Mouse (Mus musculus): ENCODE results near the gene Nat8f4. TPM values are rescaled to one million over a fixed set of nuclear protein-coding genes. Genes with fewer than 3 reads are reported as not detected.
"Not testable (repeated sequence)": the region's sequence is repeated elsewhere in the genome, so short reads cannot be mapped to it uniquely, and the experiment has no call there.

Gene Nat8f4
- total RNA-seq, 2 experiments from 2014 or later: 1.7 to 3.1 TPM

- not testable (repeated sequence) for ATAC-seq (replicated peaks; ENCODE audit: low FRiP score, low TSS enrichment, poor library complexity, severe bottlenecking)
Observed at GRCm38 (mm10) chr6:85906911-85907351, 2.2 kb upstream of the Nat8f4 start.

GRCm38 (mm10) chr6:85902303-85902702 is 2.4 kb downstream of the Nat8f4 start:
- ATAC-seq (replicated peaks; ENCODE audit: low FRiP score, low TSS enrichment, poor library complexity, severe bottlenecking): no peak

- not testable (repeated sequence) for ATAC-seq (replicated peaks; ENCODE audit: low FRiP score, low TSS enrichment, poor library complexity, severe bottlenecking)
Observed at GRCm38 (mm10) chr6:85898596-85899475, 5.8 kb downstream of the Nat8f4 start.

- peak; percentile 85 for ATAC-seq (replicated peaks; ENCODE audit: low FRiP score, low TSS enrichment, poor library complexity, severe bottlenecking)
Observed at GRCm38 (mm10) chr6:85895061-85895648, 9.5 kb downstream of the Nat8f4 start.

GRCm38 (mm10) chr6:85888961-85889360 is 15.7 kb downstream of the Nat8f4 start:
- no peak for ATAC-seq (replicated peaks; ENCODE audit: low FRiP score, low TSS enrichment, poor library complexity, severe bottlenecking)

- ATAC-seq (replicated peaks; ENCODE audit: low FRiP score, low TSS enrichment, poor library complexity, severe bottlenecking): no peak
Observed at GRCm38 (mm10) chr6:85884311-85884710, 20.4 kb downstream of the Nat8f4 start.

GRCm38 (mm10) chr6:85883246-85883645 is 21.4 kb downstream of the Nat8f4 start:
- ATAC-seq (replicated peaks; ENCODE audit: low FRiP score, low TSS enrichment, poor library complexity, severe bottlenecking): not testable (repeated sequence)

- not testable (repeated sequence) for ATAC-seq (replicated peaks; ENCODE audit: low FRiP score, low TSS enrichment, poor library complexity, severe bottlenecking)
Observed at GRCm38 (mm10) chr6:85869006-85869405, 35.7 kb downstream of the Nat8f4 start, which contains the start of gene Nat8f2. TSS of gene Nat8f2 (minus strand) at chr6:85869158.

- no peak for ATAC-seq (replicated peaks; ENCODE audit: low FRiP score, low TSS enrichment, poor library complexity, severe bottlenecking)
Observed at GRCm38 (mm10) chr6:85867726-85868690, 36.7 kb downstream of the Nat8f4 start.

GRCm38 (mm10) chr6:85866995-85867394 is 37.7 kb downstream of the Nat8f4 start:
- ATAC-seq (replicated peaks; ENCODE audit: low FRiP score, low TSS enrichment, poor library complexity, severe bottlenecking): not testable (repeated sequence)

- not testable (repeated sequence) for ATAC-seq (replicated peaks; ENCODE audit: low FRiP score, low TSS enrichment, poor library complexity, severe bottlenecking)
Observed at GRCm38 (mm10) chr6:85866166-85866565, 38.5 kb downstream of the Nat8f4 start.

- not testable (repeated sequence) for ATAC-seq (replicated peaks; ENCODE audit: low FRiP score, low TSS enrichment, poor library complexity, severe bottlenecking)
Observed at GRCm38 (mm10) chr6:85864900-85865639, 39.6 kb downstream of the Nat8f4 start.

- no peak for ATAC-seq (replicated peaks; ENCODE audit: low FRiP score, low TSS enrichment, poor library complexity, severe bottlenecking)
Observed at GRCm38 (mm10) chr6:85863840-85864239, 40.8 kb downstream of the Nat8f4 start.

- ATAC-seq (replicated peaks; ENCODE audit: low FRiP score, low TSS enrichment, poor library complexity, severe bottlenecking): no peak
Observed at GRCm38 (mm10) chr6:85863136-85863535, 41.5 kb downstream of the Nat8f4 start.

- ATAC-seq (replicated peaks; ENCODE audit: low FRiP score, low TSS enrichment, poor library complexity, severe bottlenecking): no peak
Observed at GRCm38 (mm10) chr6:85862565-85862964, 42.1 kb downstream of the Nat8f4 start.

GRCm38 (mm10) chr6:85861247-85861646 is 43.4 kb downstream of the Nat8f4 start:
- no peak for ATAC-seq (replicated peaks; ENCODE audit: low FRiP score, low TSS enrichment, poor library complexity, severe bottlenecking)

- no peak for ATAC-seq (replicated peaks; ENCODE audit: low FRiP score, low TSS enrichment, poor library complexity, severe bottlenecking)
Observed at GRCm38 (mm10) chr6:85856194-85856678, 48.4 kb downstream of the Nat8f4 start.

- ATAC-seq (replicated peaks; ENCODE audit: low FRiP score, low TSS enrichment, poor library complexity, severe bottlenecking): no peak
Observed at GRCm38 (mm10) chr6:85853481-85853880, 51.2 kb downstream of the Nat8f4 start.
